ENCODE assay signal across 13 mouse cellular contexts in the genomic region with DNA sequence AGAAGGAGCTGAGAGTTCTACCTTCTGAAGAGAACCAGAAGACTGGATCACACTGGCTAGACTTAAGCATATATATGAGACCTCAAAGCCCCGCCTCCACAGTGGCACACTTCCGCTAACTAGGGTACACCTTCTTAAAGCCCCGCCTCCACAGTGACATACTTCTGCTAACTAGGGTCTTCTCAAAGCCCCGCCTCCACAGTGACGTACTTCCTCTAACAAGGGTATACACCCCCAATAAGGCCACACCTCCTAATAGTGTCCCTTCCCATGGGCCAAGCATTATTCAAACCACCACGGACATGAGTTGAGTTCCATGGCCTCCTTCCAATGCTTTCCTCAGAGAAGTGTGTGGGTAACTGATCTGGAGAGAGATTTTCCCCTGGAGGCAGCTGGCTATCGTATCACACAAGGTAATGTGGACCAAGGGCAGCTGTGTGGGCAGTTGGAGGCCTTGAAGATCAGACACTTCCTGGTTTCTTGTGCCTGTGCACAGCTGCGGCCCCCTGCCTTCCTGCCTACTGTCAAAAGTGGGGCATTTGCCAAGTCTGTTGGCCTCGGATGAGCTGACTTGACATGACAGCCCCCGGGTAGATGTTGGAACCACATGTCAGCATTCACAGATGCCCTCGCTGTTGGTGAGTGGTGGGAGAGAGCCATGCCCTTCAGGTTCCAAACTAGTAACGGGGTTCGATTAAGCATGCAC.
DNase-seq lines count a peak whose midpoint lies in the region; ATAC-seq and TF ChIP-seq lines count a peak whose summit lies in the region.
"Had no signal": no experiment of that assay in that cellular context is flagged by ENCODE, and none has a peak within 500 bp of the region (broad histone marks: within the 10 kb centered on the region; RNA-seq: fewer than 3 reads in every experiment).

No protein-coding gene starts in this region.

- DNase-seq in limb, embryonic 14.5 days (ENCODE audit: low spot score): no peak
- no peak for DNase-seq in limb, embryonic 10.5 days (ENCODE audit: low spot score)
- DNase-seq in ES-E14 (ENCODE audit: low read depth, low spot score) (peak; percentile 34), adipocyte (ENCODE audit: low spot score) (no peak)
- peak; percentile 46 for DNase-seq in cerebellum, adult 11 months
- DNase-seq: kidney, adult 9 months; lung, postnatal 36 days; right cerebral cortex, postnatal 25 days had no signal

- H3K4me3 ChIP-seq in limb, embryonic 14.5 days (replicated peaks; ENCODE audit: low read length): no peak overlapping the region
- H3K4me3 ChIP-seq in limb, embryonic 10.5 days: no peak overlapping the region
- no peak overlapping the region for H3K4me3 ChIP-seq in ES-E14 (ENCODE audit: insufficient read depth in 1 of 2, low read depth in 1 of 2, low read length in 2 of 2, poor library complexity in 1 of 2, severe bottlenecking in 1 of 2)
- H3K4me3 ChIP-seq in liver, embryonic 12.5 days: no peak overlapping the region
- H3K4me3 ChIP-seq: heart, embryonic 13.5 days; hindbrain, embryonic 10.5 days had no signal

- in situ Hi-C loops in ES-E14 (cut with MboI; ENCODE audit: low sequenced_read_pairs in 2 of 2, unreplicated experiment in 2 of 2): loop anchor here (25.0 kb wide), 1 partner anchor 192 kb away; no protein-coding TSS in a partner anchor

- no peaks in the 10 kb centered on the region for H3K36me3 ChIP-seq in limb, embryonic 14.5 days (ENCODE audit: control insufficient read depth, insufficient read depth, low read length)
- H3K36me3 ChIP-seq in limb, embryonic 10.5 days: no peaks in the 10 kb centered on the region
- H3K36me3 ChIP-seq in ES-E14 (ENCODE audit: control insufficient read depth, insufficient read depth, low read length, poor library complexity, severe bottlenecking): no peaks in the 10 kb centered on the region
- H3K36me3 ChIP-seq in liver, embryonic 12.5 days: no peaks in the 10 kb centered on the region

- ATAC-seq in limb, embryonic 14.5 days (ENCODE audit: low FRiP score, low read depth): 0 out of 2 replicates have a peak, but pooled peaks have one; percentile 6
- peak; percentile 40 for ATAC-seq in granulocyte monocyte progenitor cell, adult 5-6 weeks (replicated peaks; ENCODE audit: poor library complexity, severe bottlenecking)
- no peak for ATAC-seq in liver, embryonic 12.5 days
- ATAC-seq: midbrain, embryonic 16.5 days had no signal

- TF ChIP-seq POLR2A in limb, embryonic 14.5 days (IDR thresholded peaks at IDR 0.05; ENCODE audit: borderline replicate concordance, extremely low read depth, insufficient read depth, insufficient read length): no peak

- H3K9ac ChIP-seq in limb, embryonic 14.5 days (ENCODE audit: low read depth, low read length, severe bottlenecking): no peak overlapping the region
- no peak overlapping the region for H3K9ac ChIP-seq in ES-E14 (ENCODE audit: insufficient read depth, low read depth, low read length, poor library complexity, severe bottlenecking)
- H3K9ac ChIP-seq in liver, embryonic 12.5 days: no peak overlapping the region
- H3K9ac ChIP-seq: heart, embryonic 13.5 days had no signal

- H3K9me3 ChIP-seq in limb, embryonic 14.5 days (ENCODE audit: control insufficient read depth, low read length): no peaks in the 10 kb centered on the region
- H3K9me3 ChIP-seq in limb, embryonic 10.5 days (replicated peaks): no peaks in the 10 kb centered on the region
- H3K9me3 ChIP-seq in ES-E14 (ENCODE audit: control insufficient read depth, insufficient read depth, low read depth, low read length): no peaks in the 10 kb centered on the region
- H3K9me3 ChIP-seq in liver, embryonic 12.5 days (replicated peaks): no peaks in the 10 kb centered on the region
- H3K9me3 ChIP-seq: hindbrain, embryonic 10.5 days had no signal

- no peaks in the 10 kb centered on the region for H3K27me3 ChIP-seq in limb, embryonic 14.5 days (ENCODE audit: control insufficient read depth, insufficient read depth, low read length)
- no peaks in the 10 kb centered on the region for H3K27me3 ChIP-seq in limb, embryonic 10.5 days (ENCODE audit: low read depth, poor library complexity, severe bottlenecking)
- peaks cover 20% of the 10 kb centered on the region for H3K27me3 ChIP-seq in liver, embryonic 12.5 days (replicated peaks)

- H3K4me2 ChIP-seq in limb, embryonic 14.5 days (replicated peaks; ENCODE audit: low read depth, low read length, severe bottlenecking): no peak overlapping the region
- H3K4me2 ChIP-seq in liver, embryonic 12.5 days: no peak overlapping the region
- H3K4me2 ChIP-seq: heart, embryonic 13.5 days had no signal

- peaks cover 20% of the 10 kb centered on the region for H3K4me1 ChIP-seq in limb, embryonic 14.5 days (ENCODE audit: control insufficient read depth, insufficient read depth, low read length)
- peaks cover 6% of the 10 kb centered on the region; the same call in 1 of the 2 replicates for H3K4me1 ChIP-seq in limb, embryonic 10.5 days
- H3K4me1 ChIP-seq in ES-E14 (ENCODE audit: control insufficient read depth in 2 of 2, insufficient read depth in 2 of 2, low read length in 2 of 2, poor library complexity in 1 of 2): peaks cover 0 to 15% of the 10 kb centered on the region in 2 experiments; a peak in 2 of 4 replicates
- no peaks in the 10 kb centered on the region for H3K4me1 ChIP-seq in liver, embryonic 12.5 days

- no peak overlapping the region for H3K27ac ChIP-seq in limb, embryonic 14.5 days (replicated peaks; ENCODE audit: low read depth, low read length)
- no peak overlapping the region for H3K27ac ChIP-seq in limb, embryonic 10.5 days
- H3K27ac ChIP-seq in ES-E14 (ENCODE audit: insufficient read depth, low read depth, low read length, poor library complexity, severe bottlenecking): no peak overlapping the region
- no peak overlapping the region for H3K27ac ChIP-seq in liver, embryonic 12.5 days
- H3K27ac ChIP-seq: heart, embryonic 13.5 days; hindbrain, embryonic 10.5 days had no signal

- WGBS in limb, embryonic 14.5 days: 90% methylated on average over 13 of the region's 13 CpGs
- WGBS in limb, embryonic 10.5 days: 94% methylated on average over 13 of the region's 13 CpGs
- 80% methylated on average over 13 of the region's 13 CpGs for WGBS in liver, embryonic 12.5 days (ENCODE audit: insufficient replicate concordance)

TF ChIP-seq in ES-E14, 5 proteins besides CTCF, POLR2A, EP300 and RAD21:
- no peak for TF ChIP-seq ZC3H11A (IDR thresholded peaks at IDR 0.05; ENCODE audit: borderline replicate concordance, low read depth, low read length)
- no peak for TF ChIP-seq CHD2 (IDR thresholded peaks at IDR 0.05; ENCODE audit: low read depth, low read length)
- no peak for TF ChIP-seq HCFC1 (IDR thresholded peaks at IDR 0.05; ENCODE audit: borderline replicate concordance, insufficient read depth, low read length)
- no peak for TF ChIP-seq MAFK (IDR thresholded peaks at IDR 0.05; ENCODE audit: insufficient read depth, low read depth, low read length)
TF ChIP-seq in ES-E14: peak in this region for 0.

Comparison
In these comparisons a context has a peak if more than half of its experiments do, and no peak if none do; other contexts are left out.
1. DNase-seq: peak in ES-E14 (single experiment) and cerebellum, adult 11 months (single experiment); none in limb, embryonic 14.5 days (single experiment), limb, embryonic 10.5 days (single experiment) and adipocyte (single experiment).